Mouse (Mus musculus): ENCODE measurements around the gene Ddx39.

Ddx39 gene

GRCm38 (mm10) chr8:83737852-83738562, 23.0 kb downstream of the Ddx39 start:
- DNase-seq (ENCODE audit: low read depth, low spot score), result no peak

DNA sequence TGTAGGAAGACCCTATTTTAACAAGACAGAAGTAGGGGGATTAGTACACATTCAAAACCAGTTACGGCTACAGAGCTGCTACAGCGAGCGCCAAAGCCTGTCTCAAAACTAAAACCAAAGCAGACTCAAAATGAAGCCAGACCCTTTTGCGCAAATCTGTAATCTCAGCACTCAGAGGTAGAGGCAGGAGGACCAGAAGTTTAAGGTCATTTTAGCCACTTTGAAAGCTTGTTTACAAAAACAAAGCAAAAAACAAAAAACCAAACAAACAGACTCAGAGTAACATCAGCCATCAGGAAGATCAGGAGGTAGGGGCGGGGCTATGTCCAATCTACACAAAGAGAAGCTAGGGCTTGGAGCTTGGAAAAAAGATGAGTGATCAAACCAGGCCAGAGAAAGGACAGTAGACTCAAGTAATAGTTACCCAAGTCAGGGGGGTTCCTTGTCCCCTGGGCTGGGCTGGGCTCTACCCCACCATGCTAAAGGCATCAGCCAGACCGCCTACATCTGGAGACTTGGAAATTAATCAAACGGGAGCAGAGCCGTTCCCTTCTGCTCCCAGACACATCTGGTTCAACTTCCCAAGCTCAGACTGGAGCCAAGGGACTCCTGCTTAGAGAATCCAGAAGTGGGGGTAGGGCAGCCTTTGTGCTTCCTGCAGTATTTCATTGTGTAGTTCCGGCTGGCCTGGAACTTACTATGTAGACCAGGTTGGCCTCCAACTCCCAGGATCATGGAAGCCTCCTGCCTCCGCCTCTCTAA, 24.2 kb downstream of the Ddx39 start:
- peak; percentile 82 for DNase-seq (ENCODE audit: low read depth, low spot score)

DNA sequence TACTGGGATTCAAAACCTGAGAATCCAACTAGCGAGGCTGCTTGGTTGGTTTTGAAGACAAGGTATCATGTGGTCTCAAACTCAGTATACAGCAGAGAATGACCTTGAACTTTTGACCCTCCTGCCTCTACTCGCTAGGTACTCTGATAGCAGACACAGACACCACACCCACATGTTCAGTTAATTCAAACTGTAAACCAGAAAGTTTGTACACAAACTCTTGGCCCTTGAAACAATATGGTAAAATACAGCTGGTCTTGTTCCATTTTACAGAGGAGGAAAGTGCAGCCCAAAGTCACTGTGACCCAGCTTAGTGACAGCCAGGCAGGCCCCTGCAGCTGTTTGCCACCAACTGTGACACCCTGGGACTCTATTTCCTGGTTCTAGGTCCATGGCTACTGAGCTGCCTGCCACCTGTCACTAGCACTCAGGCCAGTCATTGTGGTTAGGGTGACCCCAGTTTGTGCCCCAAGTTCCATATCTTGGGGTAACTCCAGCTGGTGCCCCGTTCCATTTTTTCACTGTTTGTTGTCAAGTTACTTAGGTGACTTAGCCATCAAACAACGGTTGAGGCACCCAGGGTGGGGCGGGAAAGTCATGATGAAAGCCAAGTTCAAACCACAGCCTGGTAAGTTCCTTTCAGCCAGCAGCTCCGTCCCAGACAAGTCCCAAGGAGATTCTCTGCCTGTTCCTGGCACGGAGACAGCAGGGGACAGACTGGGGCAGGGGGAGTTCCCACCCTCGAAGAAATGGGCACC, 24.9 kb downstream of the Ddx39 start:
- no peak for DNase-seq (ENCODE audit: low read depth, low spot score)

DNA sequence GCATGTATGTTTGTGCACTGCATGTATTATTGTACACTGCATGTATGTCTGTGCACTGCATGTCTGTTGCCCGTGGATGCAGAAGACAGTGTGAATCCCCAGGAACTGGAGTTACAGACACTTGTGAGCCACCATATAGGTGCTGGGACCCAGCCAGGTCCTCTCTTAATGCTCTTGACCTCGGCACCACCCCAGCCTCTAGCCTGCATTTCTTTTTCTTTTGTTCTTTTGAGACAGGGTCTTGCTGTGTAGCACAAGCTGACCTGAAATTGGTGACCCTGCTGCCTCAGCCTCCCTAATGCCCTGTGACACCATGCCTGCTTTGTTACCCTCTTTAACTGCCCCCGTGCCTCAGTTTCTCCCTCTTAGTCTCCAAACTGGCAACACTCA, 25.6 kb downstream of the Ddx39 start:
- DNase-seq (ENCODE audit: low read depth, low spot score), result no peak

DNA sequence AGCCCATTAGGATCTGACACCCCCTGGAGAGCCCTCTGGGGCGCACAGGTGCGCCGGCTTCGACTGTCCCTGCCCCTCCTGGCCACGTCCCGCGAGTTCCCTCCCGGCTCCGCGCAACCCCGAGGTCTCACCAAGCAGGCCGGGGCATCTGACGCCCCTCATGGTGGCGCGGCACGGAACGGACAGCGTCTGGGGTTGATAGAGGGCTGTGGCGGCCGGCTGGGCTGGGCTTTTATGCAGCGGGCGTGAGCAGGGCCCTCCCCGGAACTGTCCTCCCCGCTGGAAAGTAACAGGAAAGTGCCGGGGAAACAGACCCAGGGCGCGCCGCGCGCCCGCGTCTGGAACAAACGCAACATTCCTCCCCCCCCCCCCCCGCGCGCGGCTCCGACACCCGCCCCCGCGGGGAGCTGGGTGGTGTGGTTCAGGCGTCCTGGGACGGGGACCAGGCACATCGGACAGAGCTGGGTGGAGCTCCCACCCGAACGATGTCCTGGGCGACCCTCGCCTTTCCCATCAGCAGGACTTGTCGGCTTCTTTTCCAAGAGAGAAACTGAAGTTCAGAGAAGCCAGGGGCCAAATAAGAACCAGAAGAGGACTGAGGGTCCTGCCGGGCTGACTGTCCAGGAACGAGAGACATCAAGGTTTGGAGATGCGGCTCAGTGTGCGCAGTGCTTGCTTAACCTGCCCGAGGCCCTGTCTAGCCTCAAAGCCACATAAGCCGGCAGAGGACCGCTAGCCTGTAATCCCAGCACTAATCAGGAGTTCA, 26.2 kb downstream of the Ddx39 start, which contains the start of gene Adgre5:
TSS of gene Adgre5 (minus strand) at position 351 of the 766 bp plus-strand sequence.
- DNase-seq (ENCODE audit: low read depth, low spot score), result no peak

GRCm38 (mm10) chr8:83741849-83742655, 27.1 kb downstream of the Ddx39 start:
- no peak for DNase-seq (ENCODE audit: low read depth, low spot score)

DNA sequence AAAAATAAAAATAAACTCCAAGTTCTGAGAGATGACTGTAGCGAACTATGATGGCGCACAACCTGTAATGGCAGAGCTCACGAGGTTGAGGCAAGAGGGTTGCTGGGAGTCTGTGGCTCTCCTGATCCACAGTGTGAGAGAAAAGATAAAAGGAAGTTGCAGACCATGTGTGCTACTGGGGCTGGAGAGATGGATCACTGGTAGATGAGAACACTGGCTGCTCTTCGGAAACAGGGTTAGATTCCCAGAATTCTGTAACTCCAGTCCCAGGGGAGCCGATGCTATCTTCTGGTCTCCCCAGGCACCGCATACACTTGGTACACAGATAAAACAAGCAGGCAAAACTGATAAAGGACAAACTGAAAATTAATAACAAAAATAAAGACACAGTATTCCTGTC, 28.0 kb downstream of the Ddx39 start:
- no peak for DNase-seq (ENCODE audit: low read depth, low spot score)

GRCm38 (mm10) chr8:83744070-83744469, 29.1 kb downstream of the Ddx39 start:
- DNase-seq (ENCODE audit: low read depth, low spot score), result no peak

DNA sequence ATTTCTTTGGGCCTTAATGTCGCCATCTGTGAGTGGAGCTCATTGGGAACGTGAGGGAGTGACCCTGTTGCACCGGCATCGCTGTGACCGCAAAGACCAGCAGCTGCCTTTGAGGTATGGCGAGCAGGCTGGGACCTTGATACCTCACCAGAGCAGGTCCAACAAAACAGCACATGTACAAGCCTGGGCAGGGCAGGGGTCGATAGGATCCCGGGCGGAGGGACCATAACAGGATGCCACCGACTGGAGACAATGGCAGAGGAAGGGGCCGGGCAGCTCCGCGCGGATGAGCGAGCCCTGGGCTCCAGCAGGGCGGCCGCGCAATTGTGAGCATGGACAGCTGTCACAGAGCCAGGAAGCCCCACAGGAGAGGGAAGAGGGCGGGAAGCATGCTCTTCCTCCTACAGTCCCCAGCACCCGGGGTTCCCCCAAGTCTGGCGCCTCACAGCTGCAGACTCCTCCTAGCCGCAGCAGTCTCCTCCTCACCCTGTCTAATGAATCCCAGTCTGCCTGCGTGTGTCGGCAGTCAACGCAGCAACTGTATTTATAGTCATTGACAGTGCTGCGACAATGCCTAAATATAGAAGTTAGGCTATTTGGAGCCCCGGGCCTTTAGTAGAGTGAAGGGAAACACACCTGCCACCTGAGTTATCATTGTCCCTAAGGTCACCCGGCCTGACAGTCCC, 32.8 kb downstream of the Ddx39 start:
- no peak for DNase-seq (ENCODE audit: low read depth, low spot score)

- DNase-seq (ENCODE audit: low read depth, low spot score), result no peak
These were observed 33.7 kb downstream of the Ddx39 start for GRCm38 (mm10) chr8:83748708-83749107.

- no peak for DNase-seq (ENCODE audit: low read depth, low spot score)
These were observed 34.3 kb downstream of the Ddx39 start for GRCm38 (mm10) chr8:83749265-83749664.

GRCm38 (mm10) chr8:83754149-83754548, 39.2 kb downstream of the Ddx39 start:
- DNase-seq (ENCODE audit: low read depth, low spot score), result no peak

- no peak for DNase-seq (ENCODE audit: low read depth, low spot score)
These were observed 41.3 kb downstream of the Ddx39 start for GRCm38 (mm10) chr8:83756273-83756672.

GRCm38 (mm10) chr8:83757084-83757607, 42.2 kb downstream of the Ddx39 start:
- DNase-seq (ENCODE audit: low read depth, low spot score), result no peak

GRCm38 (mm10) chr8:83758298-83758697, 43.3 kb downstream of the Ddx39 start:
- DNase-seq (ENCODE audit: low read depth, low spot score), result no peak

GRCm38 (mm10) chr8:83759231-83759759, 44.3 kb downstream of the Ddx39 start:
- no peak for DNase-seq (ENCODE audit: low read depth, low spot score)

GRCm38 (mm10) chr8:83764116-83764515, 49.1 kb downstream of the Ddx39 start:
- no peak for DNase-seq (ENCODE audit: low read depth, low spot score)

GRCm38 (mm10) chr8:83764717-83765116, 49.7 kb downstream of the Ddx39 start:
- DNase-seq (ENCODE audit: low read depth, low spot score), result no peak

GRCm38 (mm10) chr8:83765663-83766062, 50.7 kb downstream of the Ddx39 start:
- no peak for DNase-seq (ENCODE audit: low read depth, low spot score)

DNA sequence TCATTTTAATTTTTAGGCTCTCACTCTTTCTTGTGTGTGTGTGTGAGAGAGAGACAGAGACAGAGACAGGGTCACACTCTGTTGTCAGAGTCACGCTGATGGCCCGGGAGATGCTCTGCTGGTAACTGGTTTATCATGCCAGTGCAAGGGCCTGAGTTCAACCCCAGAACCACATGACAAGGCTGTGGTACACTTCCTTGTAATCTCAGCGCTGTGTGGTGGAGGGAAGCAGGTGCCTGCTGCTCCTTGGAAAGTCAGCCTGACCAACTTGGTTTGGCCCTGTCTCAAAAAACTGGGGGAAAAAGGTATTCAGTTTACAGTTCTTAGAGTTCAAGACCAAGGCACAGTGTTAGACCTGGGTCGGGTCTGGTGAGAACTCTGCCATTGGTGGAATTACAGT, 52.5 kb downstream of the Ddx39 start:
- DNase-seq (ENCODE audit: low read depth, low spot score), result no peak

Measured in forelimb bud, embryonic 11.5 days (tissue).